Mouse (Mus musculus) mesoderm, embryonic 11.5 days (tissue): Measurements from ENCODE around the gene Htr2a.

Experiments
- DNase-seq: peaks from one replicate; pipeline ENCODE4 v3.0.0-alpha.2; 2012; ENCODE audit warnings: low read depth, low spot score

The Htr2a gene

GRCm38 (mm10) chr14:74640819-74641381 lies at the start of gene Htr2a:
Gene Htr2a (plus strand): TSS chr14:74640840.
- peak; percentile 38 for DNase-seq

DNA sequence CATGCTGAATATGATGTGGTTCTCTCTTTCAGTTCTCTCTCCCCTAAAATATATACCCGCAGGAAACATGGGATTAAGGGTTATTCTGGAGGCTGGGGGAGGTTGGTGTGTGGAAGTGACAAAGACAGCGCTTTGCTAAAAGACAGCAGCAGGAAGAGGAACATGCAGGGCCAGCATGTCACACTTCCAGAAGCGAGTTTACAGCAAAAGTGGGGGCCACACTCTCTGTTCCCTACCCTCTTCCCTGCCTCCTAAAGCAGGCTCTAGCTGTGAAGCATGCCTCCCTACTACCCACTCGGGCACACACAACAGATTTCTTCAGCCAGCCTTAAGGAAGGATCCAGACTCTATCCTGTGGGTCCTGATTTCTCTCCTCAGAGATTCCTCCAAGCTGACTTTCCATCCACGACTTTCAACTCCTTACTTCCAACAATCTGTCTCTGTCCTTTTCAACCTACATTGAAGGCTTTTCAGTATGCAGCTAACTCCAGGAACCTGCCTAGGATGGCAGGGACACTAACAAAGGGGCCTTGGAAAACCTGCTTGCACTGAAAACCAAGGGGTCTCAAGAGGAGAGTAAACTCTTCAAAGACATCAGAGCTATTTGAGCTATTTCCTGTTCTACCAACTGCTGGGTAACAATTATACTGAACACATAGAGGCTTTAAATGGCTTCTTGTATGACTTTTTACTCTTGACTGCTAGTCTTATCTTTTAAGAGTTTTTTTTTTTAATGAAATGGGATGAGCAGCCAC lies 39.1 kb upstream of the Htr2a start:
- no peak for DNase-seq

GRCm38 (mm10) chr14:74602543-74602942 lies 38.1 kb upstream of the Htr2a start:
- DNase-seq = peak; percentile 36

DNA sequence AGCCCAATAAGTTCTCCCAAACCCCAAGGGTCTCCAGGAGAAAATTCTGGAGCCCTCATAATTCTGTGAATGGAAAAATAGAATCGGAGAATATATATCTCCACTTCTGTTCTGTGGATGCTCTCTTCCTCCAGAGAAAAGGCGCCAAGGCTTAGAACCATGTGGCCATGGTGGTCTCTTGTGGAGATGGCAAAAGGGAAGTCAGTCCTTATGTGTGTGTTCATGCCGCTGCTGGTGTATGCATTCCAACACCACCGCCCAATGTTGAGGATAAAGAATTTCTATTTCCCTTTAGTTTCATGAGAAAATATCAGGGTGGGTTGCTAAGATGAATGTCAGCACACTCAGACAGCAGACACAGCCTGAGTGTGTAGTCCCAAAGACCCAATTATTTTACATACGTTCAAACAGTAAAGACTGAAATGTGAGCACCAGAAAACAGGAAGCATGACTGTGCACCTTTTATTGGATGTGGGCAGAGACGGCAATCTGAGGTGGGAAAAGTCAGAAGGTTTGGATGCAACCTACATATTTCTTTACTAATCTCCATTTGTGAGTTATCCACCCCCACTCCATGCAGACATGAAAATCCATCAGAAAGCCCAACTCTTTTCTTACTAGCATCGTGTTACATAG lies 37.4 kb upstream of the Htr2a start:
- no peak for DNase-seq

- no peak for DNase-seq
These were observed 29.3 kb upstream of the Htr2a start for GRCm38 (mm10) chr14:74611326-74611725.

GRCm38 (mm10) chr14:74618858-74619257 lies 21.8 kb upstream of the Htr2a start:
- DNase-seq = no peak

GRCm38 (mm10) chr14:74638071-74638470 lies 2.6 kb upstream of the Htr2a start:
- no peak for DNase-seq

DNA sequence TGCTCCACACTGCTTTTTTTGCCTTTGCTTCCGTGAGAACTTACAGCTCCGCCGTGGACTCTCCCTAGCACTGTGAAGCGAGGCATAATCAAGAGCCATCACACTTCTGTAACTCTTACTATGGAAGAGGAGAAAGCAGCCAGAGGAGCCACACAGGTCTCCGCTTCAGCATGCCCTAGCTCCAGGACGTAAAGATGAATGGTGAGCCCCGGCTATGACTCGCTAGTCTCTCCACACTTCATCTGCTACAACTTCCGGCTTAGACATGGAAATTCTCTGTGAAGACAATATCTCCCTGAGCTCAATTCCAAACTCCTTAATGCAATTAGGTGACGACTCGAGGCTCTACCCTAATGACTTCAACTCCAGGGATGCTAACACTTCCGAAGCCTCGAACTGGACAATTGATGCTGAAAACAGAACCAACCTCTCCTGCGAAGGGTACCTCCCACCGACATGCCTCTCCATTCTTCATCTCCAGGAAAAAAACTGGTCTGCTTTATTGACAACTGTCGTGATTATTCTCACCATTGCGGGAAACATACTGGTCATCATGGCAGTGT lies 1.1 kb downstream of the Htr2a start:
- DNase-seq = no peak

DNA sequence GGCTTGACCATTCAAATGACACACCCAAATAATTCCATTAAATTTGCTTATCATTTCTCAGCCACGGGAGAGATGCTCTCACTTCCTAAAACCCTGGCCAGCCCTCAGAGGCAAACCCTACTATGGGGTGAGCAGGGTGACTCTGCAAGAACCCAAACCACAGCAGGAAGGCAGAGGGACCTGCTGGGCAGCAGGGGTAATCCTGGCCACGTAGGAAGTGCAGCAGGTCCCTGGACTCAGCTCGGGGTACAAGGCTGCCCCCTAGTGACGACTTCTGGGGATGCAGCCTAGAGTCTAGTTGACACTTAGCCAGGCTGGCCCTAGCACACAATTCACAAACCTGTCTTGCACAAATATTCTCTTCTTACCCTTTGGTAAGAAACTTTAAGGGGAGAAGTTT lies 2.7 kb downstream of the Htr2a start:
- peak; percentile 84 for DNase-seq

- no peak for DNase-seq
These were observed 5.6 kb downstream of the Htr2a start for GRCm38 (mm10) chr14:74646107-74646793.

GRCm38 (mm10) chr14:74650001-74650400 lies 9.4 kb downstream of the Htr2a start:
- no peak for DNase-seq

GRCm38 (mm10) chr14:74651678-74652077 lies 11.0 kb downstream of the Htr2a start:
- DNase-seq = no peak

GRCm38 (mm10) chr14:74657227-74657626 lies 16.6 kb downstream of the Htr2a start:
- no peak for DNase-seq

GRCm38 (mm10) chr14:74659411-74659841 lies 18.8 kb downstream of the Htr2a start:
- DNase-seq = no peak

DNA sequence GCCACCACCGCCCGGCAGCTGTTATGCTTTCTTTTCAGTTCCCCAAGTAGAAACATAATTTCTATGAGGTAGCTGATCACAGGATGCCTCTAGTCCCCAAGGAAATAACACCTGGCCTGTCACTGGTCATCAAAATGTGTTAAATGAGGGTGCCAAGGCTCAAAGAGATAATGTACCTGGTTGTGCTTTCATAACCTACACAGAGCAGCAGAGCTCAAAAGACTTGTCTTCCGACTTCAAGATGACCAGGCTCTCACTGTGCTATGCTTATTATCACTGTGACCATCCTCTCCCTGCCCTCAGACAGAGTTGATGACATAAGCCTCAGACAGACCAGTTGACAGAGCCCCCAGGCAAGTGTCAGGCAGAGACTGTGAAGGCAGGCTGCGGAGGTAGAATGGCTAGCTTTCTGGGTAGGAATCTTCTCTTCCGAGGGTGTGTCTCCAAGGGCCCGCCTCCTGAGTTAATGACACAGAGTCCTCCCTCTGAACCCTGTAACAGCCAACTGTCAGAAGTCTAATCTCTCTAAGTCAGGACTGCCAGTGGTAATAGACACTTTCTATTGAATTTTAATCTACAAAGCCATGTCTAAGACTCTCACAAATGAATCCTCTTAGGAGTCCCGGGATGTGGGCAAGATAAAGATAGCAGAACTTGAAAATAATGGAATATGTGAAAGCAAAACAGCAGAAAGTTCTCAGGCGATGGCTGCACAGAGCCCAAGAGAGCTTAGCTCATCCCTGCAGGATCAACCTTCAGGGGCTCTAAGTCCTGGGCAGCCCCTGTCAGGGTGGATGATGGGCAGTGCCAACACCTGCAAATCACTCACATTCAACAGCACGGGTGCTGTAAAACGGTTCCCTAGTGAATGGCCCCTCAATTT lies 31.7 kb downstream of the Htr2a start:
- no peak for DNase-seq

GRCm38 (mm10) chr14:74673020-74673350 lies 32.3 kb downstream of the Htr2a start:
- no peak for DNase-seq

GRCm38 (mm10) chr14:74673584-74673983 lies 32.9 kb downstream of the Htr2a start:
- DNase-seq = no peak

GRCm38 (mm10) chr14:74679841-74680240 lies 39.2 kb downstream of the Htr2a start:
- DNase-seq = no peak

DNA sequence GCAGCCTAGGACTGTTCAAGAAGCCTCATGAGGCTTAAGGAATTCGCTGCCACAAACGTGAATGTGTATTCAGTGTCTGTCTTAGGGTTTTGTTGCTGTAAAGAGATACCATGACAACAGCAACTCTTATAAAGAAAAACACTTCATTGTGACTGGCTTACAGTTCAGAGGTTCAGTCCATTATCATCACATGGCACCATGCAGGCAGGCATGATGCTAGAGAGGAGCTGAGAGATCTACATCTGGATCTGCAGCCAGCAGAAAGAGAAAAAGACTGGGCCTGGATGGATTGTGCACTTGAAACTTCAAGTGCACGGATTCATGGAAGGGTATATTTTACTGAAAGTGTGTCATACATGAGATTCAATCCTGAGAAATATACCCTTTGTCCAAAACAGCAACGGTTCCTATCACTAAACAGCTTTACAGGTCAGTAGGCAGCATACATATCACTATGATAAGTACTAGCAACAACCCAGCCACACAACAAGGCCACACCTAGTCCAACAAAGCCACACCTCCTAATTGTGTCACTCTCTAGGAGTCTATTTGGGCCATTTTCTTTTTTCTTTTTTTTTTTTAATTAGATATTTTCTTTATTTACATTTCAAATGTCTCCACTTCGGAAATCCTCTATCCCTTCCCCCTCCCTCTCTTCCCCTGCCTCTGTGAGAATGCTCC lies 43.8 kb downstream of the Htr2a start:
- DNase-seq = no peak

GRCm38 (mm10) chr14:74691963-74692362 lies 51.3 kb downstream of the Htr2a start:
- no peak for DNase-seq

- peak; percentile 53 for DNase-seq
These were observed 56.1 kb downstream of the Htr2a start for GRCm38 (mm10) chr14:74696766-74697165.
